Mouse (Mus musculus): ENCODE data around the gene Gm11213. TPM values are rescaled to one million over a fixed set of nuclear protein-coding genes. Genes with fewer than 3 reads are reported as not detected.

The Gm11213 gene
- polyA plus RNA-seq, 1 experiment: not detected

DNA sequence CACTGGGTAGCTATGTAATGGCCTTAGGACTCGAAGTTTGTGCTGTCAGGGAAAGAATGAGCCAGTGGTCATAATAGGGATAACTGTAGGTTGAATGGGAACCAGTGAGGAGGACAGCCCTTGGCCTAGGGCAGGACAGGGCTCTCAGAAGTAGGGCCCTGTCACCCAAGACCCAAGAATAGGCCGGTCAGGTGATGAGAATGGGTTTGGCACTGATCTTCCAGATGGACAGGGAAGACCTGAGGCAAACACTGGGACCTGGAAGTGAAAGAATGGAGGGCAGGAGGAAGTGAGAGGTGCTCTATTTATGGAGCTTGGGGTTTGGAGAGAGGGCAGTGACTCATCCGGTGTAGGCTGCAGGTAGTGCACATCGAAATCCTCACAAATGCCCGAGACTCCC lies 48.4 kb downstream of the Gm11213 start:
- Histone ChIP-seq H3K27ac (ENCODE audit: insufficient read depth, low read depth, low read length) (no peak overlapping the region), H3K4me3 (ENCODE audit: insufficient read depth, low read depth, low read length) (no peak overlapping the region), H3K4me1 (ENCODE audit: control insufficient read depth, insufficient read depth, low read length) (peaks cover 30% of the 10 kb centered on the region)
- 59% methylated on average over 5 of the region's 5 CpGs for WGBS
- no peak for TF ChIP-seq CTCF (IDR thresholded peaks at IDR 0.05; ENCODE audit: insufficient read depth, low read depth, low read length)
- no peak for TF ChIP-seq POLR2A (IDR thresholded peaks at IDR 0.05; ENCODE audit: insufficient read depth, low read depth, low read length)

DNA sequence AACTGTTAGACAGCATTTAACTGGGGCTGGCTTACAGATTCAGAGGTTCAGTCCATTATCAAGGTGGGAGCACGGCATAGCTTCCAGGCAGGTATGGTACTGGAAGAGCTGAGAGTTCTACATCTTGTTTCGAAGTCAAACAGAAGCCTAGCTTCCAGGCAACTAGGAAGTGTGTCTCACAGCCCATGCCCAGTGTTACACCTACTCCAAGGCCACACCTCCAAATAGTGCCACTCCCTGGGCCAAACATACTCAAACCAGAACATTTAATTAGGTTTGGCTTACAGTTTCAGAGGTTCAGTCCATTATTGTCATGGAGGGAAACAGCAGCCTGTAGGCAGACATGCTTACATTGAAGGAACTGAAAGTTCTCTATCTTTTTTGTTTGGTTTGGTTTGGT lies 50.0 kb downstream of the Gm11213 start:
- no peak for TF ChIP-seq CTCF (IDR thresholded peaks at IDR 0.05; ENCODE audit: insufficient read depth, low read depth, low read length)
- TF ChIP-seq POLR2A (IDR thresholded peaks at IDR 0.05; ENCODE audit: insufficient read depth, low read depth, low read length): no peak
- H3K4me1 ChIP-seq (ENCODE audit: control insufficient read depth, insufficient read depth, low read length): peaks cover 20% of the 10 kb centered on the region
- 94% methylated on average over 2 of the region's 2 CpGs for WGBS
- no peak overlapping the region for H3K4me3 ChIP-seq (ENCODE audit: insufficient read depth, low read depth, low read length)
- H3K27ac ChIP-seq (ENCODE audit: insufficient read depth, low read depth, low read length): no peak overlapping the region

DNA sequence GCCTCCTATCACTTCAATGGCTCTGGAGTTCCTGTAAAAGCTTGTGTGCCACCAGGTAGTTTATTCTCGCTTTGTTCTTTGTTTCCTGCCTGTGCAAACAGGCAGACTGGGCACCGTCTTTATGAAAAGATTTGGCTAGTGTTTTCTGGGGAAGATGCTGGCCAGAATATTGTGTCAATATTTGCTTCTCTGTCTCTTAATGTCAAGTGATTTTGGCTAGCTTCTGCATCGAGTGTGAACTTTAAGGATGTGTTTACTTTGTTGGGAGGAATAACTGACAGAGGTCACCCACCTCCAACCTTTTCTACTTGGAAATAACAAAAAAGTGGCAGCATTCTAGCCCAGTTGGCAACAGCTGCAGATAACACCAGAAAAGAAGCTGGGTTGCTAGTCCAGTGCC lies 50.4 kb downstream of the Gm11213 start:
- TF ChIP-seq POLR2A (IDR thresholded peaks at IDR 0.05; ENCODE audit: insufficient read depth, low read depth, low read length) (no peak), CTCF (IDR thresholded peaks at IDR 0.05; ENCODE audit: insufficient read depth, low read depth, low read length) (no peak)
- Histone ChIP-seq H3K27ac (ENCODE audit: insufficient read depth, low read depth, low read length) (no peak overlapping the region), H3K4me1 (ENCODE audit: control insufficient read depth, insufficient read depth, low read length) (peaks cover 16% of the 10 kb centered on the region), H3K4me3 (ENCODE audit: insufficient read depth, low read depth, low read length) (no peak overlapping the region)
- WGBS: 66% methylated on average over 3 of the region's 3 CpGs

- WGBS: 72% methylated on average over 4 of the region's 4 CpGs
Observed at GRCm38 (mm10) chr4:63553789-63554576, 51.1 kb downstream of the Gm11213 start.

DNA sequence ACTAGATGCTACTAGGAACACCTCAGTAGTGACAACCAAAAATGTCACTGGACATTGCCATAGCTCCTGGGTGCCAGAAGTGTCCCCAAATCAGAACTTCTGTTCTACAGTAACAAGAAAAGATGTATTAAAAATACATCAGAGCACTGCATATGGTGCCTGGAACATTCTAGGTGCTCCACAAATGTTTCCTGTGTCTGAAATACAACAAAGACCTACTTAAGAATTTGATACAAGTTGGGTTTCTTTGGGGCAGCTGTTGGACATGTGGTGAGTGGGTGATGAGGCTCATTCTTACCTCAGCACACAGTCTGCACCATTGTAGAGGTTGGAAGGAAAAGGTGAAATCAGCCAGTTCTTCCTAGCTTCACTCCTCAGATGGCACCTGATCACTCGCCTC lies 52.2 kb downstream of the Gm11213 start:
- 85% methylated on average over 1 of the region's 1 CpGs for WGBS
- TF ChIP-seq POLR2A (IDR thresholded peaks at IDR 0.05; ENCODE audit: insufficient read depth, low read depth, low read length) (no peak), CTCF (IDR thresholded peaks at IDR 0.05; ENCODE audit: insufficient read depth, low read depth, low read length) (no peak)
- Histone ChIP-seq H3K4me1 (ENCODE audit: control insufficient read depth, insufficient read depth, low read length) (peaks cover 10% of the 10 kb centered on the region), H3K4me3 (ENCODE audit: insufficient read depth, low read depth, low read length) (no peak overlapping the region), H3K27ac (ENCODE audit: insufficient read depth, low read depth, low read length) (no peak overlapping the region)

More at GRCm38 (mm10) chr4:63553789-63554576, 51.1 kb downstream of the Gm11213 start:
- TF ChIP-seq CTCF (IDR thresholded peaks at IDR 0.05; ENCODE audit: insufficient read depth, low read depth, low read length) (no peak), POLR2A (IDR thresholded peaks at IDR 0.05; ENCODE audit: insufficient read depth, low read depth, low read length) (no peak)
- Histone ChIP-seq H3K4me1 (ENCODE audit: control insufficient read depth, insufficient read depth, low read length) (peaks cover 10% of the 10 kb centered on the region), H3K27ac (ENCODE audit: insufficient read depth, low read depth, low read length) (no peak overlapping the region), H3K4me3 (ENCODE audit: insufficient read depth, low read depth, low read length) (no peak overlapping the region)

DNA sequence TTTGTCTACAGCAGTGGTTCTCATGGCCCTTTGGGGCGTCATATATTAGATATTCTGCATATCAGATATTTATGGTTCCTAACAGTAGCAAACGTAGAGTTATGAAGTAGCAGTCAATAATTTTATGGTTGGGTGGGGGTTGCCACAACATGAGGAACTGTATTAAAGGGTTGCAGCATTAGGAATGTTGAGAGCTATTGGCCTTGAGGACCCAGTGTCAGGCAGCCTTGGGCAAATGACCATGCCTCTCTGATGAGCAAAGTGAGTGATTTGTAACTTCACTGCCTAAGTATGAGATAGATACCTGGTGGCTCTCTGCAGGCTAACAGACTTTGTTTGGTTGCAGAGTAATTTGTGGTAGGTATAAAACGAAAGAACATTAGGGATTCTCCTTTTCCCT lies 54.2 kb downstream of the Gm11213 start:
- Histone ChIP-seq H3K4me1 (ENCODE audit: control insufficient read depth, insufficient read depth, low read length) (no peaks in the 10 kb centered on the region; the same call in 1 of the 2 replicates), H3K4me3 (ENCODE audit: insufficient read depth, low read depth, low read length) (no peak overlapping the region), H3K27ac (ENCODE audit: insufficient read depth, low read depth, low read length) (no peak overlapping the region)
- TF ChIP-seq CTCF (IDR thresholded peaks at IDR 0.05; ENCODE audit: insufficient read depth, low read depth, low read length) (no peak), POLR2A (IDR thresholded peaks at IDR 0.05; ENCODE audit: insufficient read depth, low read depth, low read length) (no peak)
- WGBS: 95% methylated on average over 3 of the region's 3 CpGs

- WGBS: 54% methylated on average over 3 of the region's 3 CpGs
- H3K4me1 ChIP-seq (ENCODE audit: control insufficient read depth, insufficient read depth, low read length): peaks cover 2% of the 10 kb centered on the region
- no peak overlapping the region for H3K4me3 ChIP-seq (ENCODE audit: insufficient read depth, low read depth, low read length)
- H3K27ac ChIP-seq (ENCODE audit: insufficient read depth, low read depth, low read length): no peak overlapping the region
- TF ChIP-seq CTCF (IDR thresholded peaks at IDR 0.05; ENCODE audit: insufficient read depth, low read depth, low read length) (no peak), POLR2A (IDR thresholded peaks at IDR 0.05; ENCODE audit: insufficient read depth, low read depth, low read length) (no peak)
Observed at GRCm38 (mm10) chr4:63548491-63548890, 56.6 kb downstream of the Gm11213 start.

- TF ChIP-seq POLR2A (IDR thresholded peaks at IDR 0.05; ENCODE audit: insufficient read depth, low read depth, low read length): no peak
- TF ChIP-seq CTCF (IDR thresholded peaks at IDR 0.05; ENCODE audit: insufficient read depth, low read depth, low read length): no peak
- H3K27ac ChIP-seq (ENCODE audit: insufficient read depth, low read depth, low read length): no peak overlapping the region
- 19% methylated on average over 1 of the region's 1 CpGs for WGBS
- H3K4me3 ChIP-seq (ENCODE audit: insufficient read depth, low read depth, low read length): no peak overlapping the region
- H3K4me1 ChIP-seq (ENCODE audit: control insufficient read depth, insufficient read depth, low read length): peaks cover 2% of the 10 kb centered on the region
Observed at GRCm38 (mm10) chr4:63547799-63548198, 57.3 kb downstream of the Gm11213 start.

Other genes with a start within 250 kb of the Gm11213 start
- not detected in 2 replicates for gene Orm3, start 249.1 kb downstream of the Gm11213 start, polyA plus RNA-seq (2012; ENCODE audit: insufficient read depth, insufficient read length, low replicate concordance, missing spikeins)
- not detected in 2 replicates for gene Orm2, start 242.8 kb downstream of the Gm11213 start, polyA plus RNA-seq (2012; ENCODE audit: insufficient read depth, insufficient read length, low replicate concordance, missing spikeins)
- gene Akna, start 201.9 kb downstream of the Gm11213 start, polyA plus RNA-seq (2012; ENCODE audit: insufficient read depth, insufficient read length, low replicate concordance, missing spikeins): not detected in 2 replicates
- not detected in 2 replicates for gene Whrn, start 109.3 kb downstream of the Gm11213 start, polyA plus RNA-seq (2012; ENCODE audit: insufficient read depth, insufficient read length, low replicate concordance, missing spikeins)
- gene Atp6v1g1, start 60.5 kb downstream of the Gm11213 start, polyA plus RNA-seq (2012; ENCODE audit: insufficient read depth, insufficient read length, low replicate concordance, missing spikeins): not detected in 2 replicates
- not detected in 2 replicates for gene Tmem268, start 46.5 kb downstream of the Gm11213 start, polyA plus RNA-seq (2012; ENCODE audit: insufficient read depth, insufficient read length, low replicate concordance, missing spikeins)
- not detected in 2 replicates for gene Tex48, start 17.2 kb upstream of the Gm11213 start, polyA plus RNA-seq (2012; ENCODE audit: insufficient read depth, insufficient read length, low replicate concordance, missing spikeins)
- gene Gm11214, start 58.1 kb upstream of the Gm11213 start, polyA plus RNA-seq (2012; ENCODE audit: insufficient read depth, insufficient read length, low replicate concordance, missing spikeins): not detected in 2 replicates
- not detected in 2 replicates for gene Tnfsf15, start 139.9 kb upstream of the Gm11213 start, polyA plus RNA-seq (2012; ENCODE audit: insufficient read depth, insufficient read length, low replicate concordance, missing spikeins)

All from olfactory bulb, adult 2 months (tissue).